Mouse (Mus musculus) macrophage (primary cell): ENCODE data around the gene Ect2l. TPM values are rescaled to one million over a fixed set of nuclear protein-coding genes. Genes with fewer than 3 reads are reported as not detected.
"Not testable (repeated sequence)": the region's sequence is repeated elsewhere in the genome, so short reads cannot be mapped to it uniquely, and the experiment has no call there.

Experiments
- H3K27ac ChIP-seq: fragments of 350-480 bp; formaldehyde crosslinking; 2 replicates; pipeline ENCODE4 v1.9.0; 2021
- H3K36me3 ChIP-seq: fragments of 350-480 bp; formaldehyde crosslinking; 2 replicates; pipeline ENCODE4 v1.9.0; 2021; ENCODE audit errors: inconsistent target
- H3K4me3 ChIP-seq: fragments of 350-480 bp; formaldehyde crosslinking; 2 replicates; pipeline ENCODE4 v1.9.0; 2021; ENCODE audit errors: inconsistent target
- H3K79me2 ChIP-seq: fragments of 350-480 bp; formaldehyde crosslinking; 2 replicates; pipeline ENCODE4 v1.9.0; 2021; ENCODE audit errors: inconsistent target
- whole genome bisulfite sequencing: methylation state at CpG from one replicate; pipeline ENCODE4 v1.1.7; 2026; ENCODE audit warnings: inconsistent platforms; ENCODE audit not compliant: missing documents; 5-methylcytosine and 5-hydroxymethylcytosine counted together
- polyA plus RNA-seq: library from polyadenylated mRNA; stranded (reverse); fragments of 250-400 nt; gene quantifications from 3 replicates; pipeline ENCODE4 v1.2.4, GENCODE M21; 2018; ENCODE audit warnings: inconsistent platforms

Ect2l gene
- polyA plus RNA-seq, 1 experiment from 2014 or later: 0.70 TPM

GRCm38 (mm10) chr10:18147224-18147623 is 63.5 kb downstream of the Ect2l start:
- WGBS: 85% methylated on average over 3 of the region's 3 CpGs
- Histone ChIP-seq H3K79me2 (no peaks in the 10 kb centered on the region), H3K4me3 (no peak overlapping the region), H3K27ac (no peak overlapping the region), H3K36me3 (no peaks in the 10 kb centered on the region)

- no peak overlapping the region for H3K27ac ChIP-seq
- H3K79me2 ChIP-seq: no peaks in the 10 kb centered on the region
- 94% methylated on average over 6 of the region's 6 CpGs for WGBS
- no peak overlapping the region for H3K4me3 ChIP-seq
- H3K36me3 ChIP-seq: no peaks in the 10 kb centered on the region
Measured at GRCm38 (mm10) chr10:18142231-18142630, 68.5 kb downstream of the Ect2l start.

GRCm38 (mm10) chr10:18141389-18141788 is 69.3 kb downstream of the Ect2l start:
- WGBS: 95% methylated on average over 2 of the region's 2 CpGs
- H3K27ac ChIP-seq: no peak overlapping the region
- H3K36me3 ChIP-seq: no peaks in the 10 kb centered on the region
- H3K4me3 ChIP-seq: no peak overlapping the region
- no peaks in the 10 kb centered on the region for H3K79me2 ChIP-seq

GRCm38 (mm10) chr10:18139615-18140014 is 71.1 kb downstream of the Ect2l start:
- no peaks in the 10 kb centered on the region for H3K36me3 ChIP-seq
- H3K27ac ChIP-seq: no peak overlapping the region
- 90% methylated on average over 5 of the region's 5 CpGs for WGBS
- H3K79me2 ChIP-seq: no peaks in the 10 kb centered on the region
- H3K4me3 ChIP-seq: peak overlapping the region; percentile 16; the same call in 1 of the 2 replicates

- H3K36me3 ChIP-seq, H3K79me2 ChIP-seq, H3K27ac ChIP-seq: not testable (repeated sequence)
- peak overlapping the region; percentile 16; the same call in 1 of the 2 replicates for H3K4me3 ChIP-seq
- WGBS: no CpG with 5 or more reads among the region's 26 CpGs
Measured at GRCm38 (mm10) chr10:18138853-18139503, 71.7 kb downstream of the Ect2l start.

- H3K4me3 ChIP-seq: no peak overlapping the region
- WGBS: 68% methylated on average over 10 of the region's 10 CpGs
- no peaks in the 10 kb centered on the region for H3K36me3 ChIP-seq
- H3K27ac ChIP-seq: no peak overlapping the region
- H3K79me2 ChIP-seq: no peaks in the 10 kb centered on the region
Measured at GRCm38 (mm10) chr10:18131666-18132650, 78.7 kb downstream of the Ect2l start.

- Histone ChIP-seq H3K79me2 (no peaks in the 10 kb centered on the region), H3K27ac (no peak overlapping the region), H3K4me3 (no peak overlapping the region), H3K36me3 (0 out of 2 replicates have a peak, but pooled peaks cover 4% of the 10 kb centered on the region)
- WGBS: 94% methylated on average over 5 of the region's 5 CpGs
Measured at GRCm38 (mm10) chr10:18130276-18130675, 80.4 kb downstream of the Ect2l start.

- peaks cover 84% of the 10 kb centered on the region for H3K36me3 ChIP-seq
- H3K79me2 ChIP-seq: no peaks in the 10 kb centered on the region
- 95% methylated on average over 8 of the region's 8 CpGs for whole genome bisulfite sequencing
- H3K27ac ChIP-seq: no peak overlapping the region
- H3K4me3 ChIP-seq: no peak overlapping the region
Measured at GRCm38 (mm10) chr10:18118336-18118735, 92.4 kb downstream of the Ect2l start.

GRCm38 (mm10) chr10:18113473-18114093 is 97.1 kb downstream of the Ect2l start:
- no peak overlapping the region for H3K27ac ChIP-seq
- H3K36me3 ChIP-seq: peaks cover 39% of the 10 kb centered on the region
- WGBS: 43% methylated on average over 10 of the region's 10 CpGs
- no peak overlapping the region for H3K4me3 ChIP-seq
- no peaks in the 10 kb centered on the region for H3K79me2 ChIP-seq

- Histone ChIP-seq H3K79me2 (no peaks in the 10 kb centered on the region), H3K27ac (no peak overlapping the region), H3K4me3 (no peak overlapping the region), H3K36me3 (peaks cover 15% of the 10 kb centered on the region)
Measured at GRCm38 (mm10) chr10:18110940-18111339, 99.8 kb downstream of the Ect2l start.

- H3K27ac ChIP-seq: no peak overlapping the region
- H3K4me3 ChIP-seq: no peak overlapping the region
- 73% methylated on average over 5 of the region's 5 CpGs for WGBS
- peaks cover 4% of the 10 kb centered on the region; the same call in 1 of the 2 replicates for H3K36me3 ChIP-seq
- no peaks in the 10 kb centered on the region for H3K79me2 ChIP-seq
Measured at GRCm38 (mm10) chr10:18107471-18107870, 103.2 kb downstream of the Ect2l start.

GRCm38 (mm10) chr10:18102166-18102565 is 108.5 kb downstream of the Ect2l start:
- H3K27ac ChIP-seq: no peak overlapping the region

GRCm38 (mm10) chr10:18090691-18091090 is 120.0 kb downstream of the Ect2l start:
- H3K79me2 ChIP-seq: peaks cover 32% of the 10 kb centered on the region
- H3K36me3 ChIP-seq: peaks cover 22% of the 10 kb centered on the region
- no peak overlapping the region for H3K27ac ChIP-seq
- no peak overlapping the region for H3K4me3 ChIP-seq

More at GRCm38 (mm10) chr10:18102166-18102565, 108.5 kb downstream of the Ect2l start:
- Histone ChIP-seq H3K79me2 (no peaks in the 10 kb centered on the region), H3K36me3 (peaks cover 8% of the 10 kb centered on the region; the same call in 1 of the 2 replicates), H3K4me3 (no peak overlapping the region)
- WGBS: 91% methylated on average over 5 of the region's 5 CpGs

- Histone ChIP-seq H3K27ac (no peak overlapping the region), H3K79me2 (peaks cover 91% of the 10 kb centered on the region), H3K4me3 (no peak overlapping the region), H3K36me3 (no peaks in the 10 kb centered on the region)
- 97% methylated on average over 6 of the region's 6 CpGs for WGBS
Measured at GRCm38 (mm10) chr10:18082772-18083171, 127.9 kb downstream of the Ect2l start.
